Mouse (Mus musculus): ENCODE measurements at regions not wholly inside any gene's neighbourhood (a gene's known extent, or its start where the extent isn't known, plus 50 kb on each side); places are given as distances from the start of the nearest gene placed in this dataset.

GRCm38 (mm10) chr9:74534976-74535375 lies 326.7 kb upstream of the Onecut1 start:
- no peak for TF ChIP-seq CTCF (conservative IDR thresholded peaks at IDR 0.05; ENCODE audit: low read length)
- no peak for TF ChIP-seq POU5F1 (IDR thresholded peaks at IDR 0.05; ENCODE audit: borderline replicate concordance, low read length)
- TF ChIP-seq NANOG (IDR thresholded peaks at IDR 0.05; ENCODE audit: borderline replicate concordance, low read length): no peak
